Mouse (Mus musculus) limb, embryonic 11.5 days (tissue): ENCODE measurements around the gene Akap11. TPM values are rescaled to one million over a fixed set of nuclear protein-coding genes. Genes with fewer than 3 reads are reported as not detected.

Experiments
- ATAC-seq: fragments of 200-750 bp; cut with Nextera tagmentation; 2 replicates; pipeline ENCODE4 v1.8.0; 2017; ENCODE audit warnings: low read depth; ENCODE audit not compliant: insufficient number of reproducible peaks, low FRiP score, low TSS enrichment
- DNase-seq: peaks from one replicate; pipeline ENCODE4 v3.0.0-alpha.2; 2015; ENCODE audit warnings: low spot score
- H3K27ac ChIP-seq: fragments of 300-500 bp; sonication (generic); replicated peaks from 2 replicates; pipeline ENCODE4 v1.5.1; 2014; ENCODE audit warnings: low read depth, mild to moderate bottlenecking, low read length
- H3K27me3 ChIP-seq: fragments of 300-500 bp; sonication (generic); 2 replicates; pipeline ENCODE4 v1.6.1; 2014; ENCODE audit warnings: mild to moderate bottlenecking, low read length, mixed read lengths; ENCODE audit not compliant: control insufficient read depth, insufficient read depth
- H3K36me3 ChIP-seq: fragments of 300-500 bp; sonication (generic); 2 replicates; pipeline ENCODE4 v1.6.1; 2014; ENCODE audit warnings: mild to moderate bottlenecking, low read length, moderate library complexity, mixed read lengths; ENCODE audit not compliant: control insufficient read depth, insufficient read depth
- H3K4me1 ChIP-seq: fragments of 300-500 bp; sonication (generic); 2 replicates; pipeline ENCODE4 v1.6.1; 2014; ENCODE audit warnings: low read length, mixed read lengths; ENCODE audit not compliant: control insufficient read depth, insufficient read depth
- H3K4me2 ChIP-seq: fragments of 300-500 bp; sonication (generic); 2 replicates; pipeline ENCODE4 v1.6.1; 2014; ENCODE audit warnings: low read depth, mild to moderate bottlenecking, moderate library complexity; ENCODE audit not compliant: severe bottlenecking
- H3K4me3 ChIP-seq: fragments of 300-500 bp; sonication (generic); 2 replicates; pipeline ENCODE4 v1.5.1; 2014; ENCODE audit warnings: low read depth, low read length
- H3K9ac ChIP-seq: fragments of 300-500 bp; sonication (generic); 2 replicates; pipeline ENCODE4 v1.6.1; 2014; ENCODE audit warnings: mild to moderate bottlenecking, low read length
- H3K9me3 ChIP-seq: fragments of 300-500 bp; sonication (generic); 2 replicates; pipeline ENCODE4 v1.6.1; 2016; ENCODE audit warnings: low read length; ENCODE audit not compliant: control insufficient read depth
- WGBS: fragments of 180-500 bp; shearing (Covaris S2); extraction: QIAGEN DNeasy Blood & Tissue Kit; methylation state at CpG from one replicate; pipeline ENCODE4 v1.1.7; 2014; 5-methylcytosine and 5-hydroxymethylcytosine counted together
- polyA plus RNA-seq: library from polyadenylated mRNA; unstranded; fragments of >200 nt; fragmentation: Nextera tagmentation; extraction: Ambion mirVana; gene quantifications from 2 replicates; pipeline ENCODE4 v1.2.1, GENCODE M21; 2014

The Akap11 gene
- polyA plus RNA-seq, 1 experiment from 2014 or later, result 19.2 TPM

- H3K4me3 ChIP-seq, result no peak overlapping the region
- H3K9ac ChIP-seq, result no peak overlapping the region
- H3K36me3 ChIP-seq, result no peaks in the 10 kb centered on the region
- H3K27me3 ChIP-seq, result no peaks in the 10 kb centered on the region
- DNase-seq (no peak), ATAC-seq (no peak)
- no peaks in the 10 kb centered on the region for H3K9me3 ChIP-seq
- WGBS, result 47% methylated on average over 6 of the region's 6 CpGs
- H3K4me2 ChIP-seq, result no peak overlapping the region
- H3K4me1 ChIP-seq, result 0 out of 2 replicates have a peak, but pooled peaks cover 2% of the 10 kb centered on the region
- no peak overlapping the region for H3K27ac ChIP-seq
These were observed 943 bp upstream of the Akap11 start for GRCm38 (mm10) chr14:78537551-78537950.

GRCm38 (mm10) chr14:78535366-78535765, 1.2 kb downstream of the Akap11 start:
- whole genome bisulfite sequencing, result 65% methylated on average over 2 of the region's 2 CpGs
- Histone ChIP-seq H3K9ac (peak overlapping the region; percentile 93; the same call in 1 of the 2 replicates), H3K27ac (no peak overlapping the region), H3K4me1 (0 out of 2 replicates have a peak, but pooled peaks cover 3% of the 10 kb centered on the region), H3K27me3 (no peaks in the 10 kb centered on the region), H3K9me3 (no peaks in the 10 kb centered on the region), H3K4me2 (peak overlapping the region; percentile 57), H3K36me3 (no peaks in the 10 kb centered on the region), H3K4me3 (peak overlapping the region; percentile 73)
- ATAC-seq, result no peak
- no peak for DNase-seq

- Histone ChIP-seq H3K27me3 (no peaks in the 10 kb centered on the region), H3K27ac (no peak overlapping the region), H3K4me1 (0 out of 2 replicates have a peak, but pooled peaks cover 5% of the 10 kb centered on the region), H3K9me3 (no peaks in the 10 kb centered on the region), H3K36me3 (no peaks in the 10 kb centered on the region), H3K4me3 (no peak overlapping the region), H3K9ac (no peak overlapping the region), H3K4me2 (no peak overlapping the region)
- ATAC-seq (no peak), DNase-seq (no peak)
- WGBS, result 97% methylated on average over 5 of the region's 5 CpGs
These were observed 2.0 kb downstream of the Akap11 start for GRCm38 (mm10) chr14:78534651-78535050.

GRCm38 (mm10) chr14:78533701-78534100, 2.9 kb downstream of the Akap11 start:
- Histone ChIP-seq H3K27ac (no peak overlapping the region), H3K27me3 (no peaks in the 10 kb centered on the region), H3K4me3 (no peak overlapping the region), H3K4me1 (0 out of 2 replicates have a peak, but pooled peaks cover 7% of the 10 kb centered on the region), H3K9ac (no peak overlapping the region), H3K4me2 (no peak overlapping the region), H3K36me3 (no peaks in the 10 kb centered on the region), H3K9me3 (no peaks in the 10 kb centered on the region)
- ATAC-seq (no peak), DNase-seq (no peak)
- 88% methylated on average over 3 of the region's 3 CpGs for WGBS

GRCm38 (mm10) chr14:78532345-78532744, 4.3 kb downstream of the Akap11 start:
- H3K9ac ChIP-seq, result no peak overlapping the region
- H3K4me2 ChIP-seq, result no peak overlapping the region
- no peaks in the 10 kb centered on the region for H3K27me3 ChIP-seq
- 95% methylated on average over 6 of the region's 6 CpGs for WGBS
- no peaks in the 10 kb centered on the region for H3K9me3 ChIP-seq
- H3K36me3 ChIP-seq, result no peaks in the 10 kb centered on the region
- H3K4me3 ChIP-seq, result no peak overlapping the region
- ATAC-seq (no peak), DNase-seq (no peak)
- 0 out of 2 replicates have a peak, but pooled peaks cover 7% of the 10 kb centered on the region for H3K4me1 ChIP-seq
- no peak overlapping the region for H3K27ac ChIP-seq

GRCm38 (mm10) chr14:78530256-78530655, 6.4 kb downstream of the Akap11 start:
- H3K4me3 ChIP-seq, result no peak overlapping the region
- 58% methylated on average over 3 of the region's 3 CpGs for WGBS
- DNase-seq, result no peak
- no peak for ATAC-seq
- H3K9ac ChIP-seq, result no peak overlapping the region
- no peaks in the 10 kb centered on the region for H3K27me3 ChIP-seq
- no peak overlapping the region for H3K4me2 ChIP-seq
- H3K36me3 ChIP-seq, result no peaks in the 10 kb centered on the region
- H3K9me3 ChIP-seq, result no peaks in the 10 kb centered on the region
- no peak overlapping the region for H3K27ac ChIP-seq
- 0 out of 2 replicates have a peak, but pooled peaks cover 7% of the 10 kb centered on the region for H3K4me1 ChIP-seq

GRCm38 (mm10) chr14:78528461-78529425, 7.9 kb downstream of the Akap11 start:
- Histone ChIP-seq H3K4me1 (0 out of 2 replicates have a peak, but pooled peaks cover 7% of the 10 kb centered on the region), H3K36me3 (no peaks in the 10 kb centered on the region), H3K4me3 (no peak overlapping the region), H3K9me3 (no peaks in the 10 kb centered on the region), H3K4me2 (no peak overlapping the region), H3K27me3 (no peaks in the 10 kb centered on the region), H3K9ac (no peak overlapping the region), H3K27ac (no peak overlapping the region)
- ATAC-seq, result no peak
- WGBS, result 85% methylated on average over 8 of the region's 8 CpGs
- DNase-seq, result no peak

GRCm38 (mm10) chr14:78526907-78527306, 9.7 kb downstream of the Akap11 start:
- Histone ChIP-seq H3K4me2 (no peak overlapping the region), H3K4me1 (0 out of 2 replicates have a peak, but pooled peaks cover 7% of the 10 kb centered on the region), H3K36me3 (no peaks in the 10 kb centered on the region), H3K27me3 (no peaks in the 10 kb centered on the region), H3K27ac (no peak overlapping the region), H3K9me3 (no peaks in the 10 kb centered on the region), H3K4me3 (no peak overlapping the region), H3K9ac (no peak overlapping the region)
- ATAC-seq (no peak), DNase-seq (no peak)
- 74% methylated on average over 6 of the region's 6 CpGs for WGBS
